Mouse (Mus musculus) olfactory bulb, adult 2 months (tissue): ENCODE data around the gene Itgal. TPM values are rescaled to one million over a fixed set of nuclear protein-coding genes. Genes with fewer than 3 reads are reported as not detected.
"Not testable (repeated sequence)": the region's sequence is repeated elsewhere in the genome, so short reads cannot be mapped to it uniquely, and the experiment has no call there.

Experiments
- H3K27ac ChIP-seq: fragments of 200-500 bp; 2 replicates; pipeline ENCODE4 v1.5.1; 2012; ENCODE audit warnings: low read depth, low read length; ENCODE audit not compliant: insufficient read depth
- H3K4me1 ChIP-seq: fragments of 200-500 bp; 2 replicates; pipeline ENCODE4 v1.6.1; 2012; ENCODE audit warnings: low read length; ENCODE audit not compliant: control insufficient read depth, insufficient read depth
- H3K4me3 ChIP-seq: fragments of 200-500 bp; 2 replicates; pipeline ENCODE4 v1.5.1; 2012; ENCODE audit warnings: mild to moderate bottlenecking, low read depth, low read length, moderate library complexity; ENCODE audit not compliant: insufficient read depth
- CTCF ChIP-seq: fragments of 200-500 bp; IDR thresholded peaks from 2 replicates; pipeline ENCODE4 v1.5.1; 2012; ENCODE audit warnings: low read depth, mild to moderate bottlenecking, low read length, moderate library complexity; ENCODE audit not compliant: insufficient read depth
- POLR2A ChIP-seq: fragments of 200-500 bp; IDR thresholded peaks from 2 replicates; pipeline ENCODE4 v1.6.1; 2012; ENCODE audit warnings: mild to moderate bottlenecking, low read depth, low read length, moderate library complexity; ENCODE audit not compliant: insufficient read depth
- WGBS: fragments of 180-500 bp; shearing (Covaris S2); methylation state at CpG from one replicate; pipeline ENCODE4 v1.1.7; 2018; 5-methylcytosine and 5-hydroxymethylcytosine counted together
- polyA plus RNA-seq: library from polyadenylated mRNA; stranded (reverse); fragments of >200 nt; gene quantifications from 2 replicates; pipeline ENCODE4 v1.2.4, GENCODE M21; 2012; ENCODE audit warnings: low replicate concordance; ENCODE audit not compliant: missing spikeins, insufficient read depth, insufficient read length

Itgal gene
- polyA plus RNA-seq, 1 experiment: not detected

DNA sequence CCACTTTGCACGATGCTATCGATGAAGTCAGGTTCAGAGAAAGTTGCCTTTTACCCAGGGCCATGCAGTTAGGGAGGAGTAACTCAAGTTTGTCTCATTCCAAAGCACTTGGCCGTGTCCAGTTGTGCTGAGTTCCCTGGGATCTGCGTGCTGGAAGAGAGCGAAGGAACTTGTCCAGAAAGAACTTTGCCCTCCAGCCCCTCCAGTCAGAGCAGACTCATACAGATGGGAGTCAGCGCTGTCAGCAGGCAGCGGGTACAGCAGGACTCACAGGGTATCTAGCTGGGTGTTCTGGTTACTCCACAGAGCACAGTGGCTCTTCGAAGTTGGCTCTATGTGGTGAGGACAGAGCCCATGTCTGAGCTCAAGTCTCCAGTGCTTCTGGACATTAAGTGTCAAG, 29.5 kb downstream of the Itgal start:
- 87% methylated on average over 8 of the region's 8 CpGs for WGBS

DNA sequence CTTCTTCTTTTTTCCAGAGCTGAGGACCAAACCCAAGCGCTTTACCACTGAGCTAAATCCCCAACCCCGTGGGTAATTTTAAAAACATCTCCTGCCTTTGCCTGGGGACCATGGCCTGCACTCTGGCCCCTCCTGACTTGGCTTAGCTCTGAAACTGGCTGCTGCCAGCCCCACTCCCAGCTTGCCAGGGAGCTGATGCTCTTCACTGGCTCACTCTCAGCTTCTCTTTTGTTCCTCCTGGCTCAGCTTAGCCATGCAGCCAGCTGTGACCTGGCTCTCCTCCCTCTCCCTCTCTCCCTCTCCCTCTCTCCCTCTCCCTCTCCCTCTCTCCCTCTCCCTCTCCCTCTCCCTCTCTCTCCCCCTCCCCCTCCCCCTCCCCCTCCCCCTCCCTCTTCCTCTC, 30.6 kb downstream of the Itgal start:
- Histone ChIP-seq H3K4me1 (peaks cover 8% of the 10 kb centered on the region), H3K27ac (no peak overlapping the region), H3K4me3 (no peak overlapping the region)
- no peak for TF ChIP-seq CTCF
- TF ChIP-seq POLR2A: no peak
- 10% methylated on average over 2 of the region's 2 CpGs for WGBS

More for the DNA sequence above, 29.5 kb downstream of the Itgal start:
- Histone ChIP-seq H3K27ac (no peak overlapping the region), H3K4me3 (no peak overlapping the region), H3K4me1 (peaks cover 8% of the 10 kb centered on the region)
- TF ChIP-seq POLR2A (no peak), CTCF (no peak)

DNA sequence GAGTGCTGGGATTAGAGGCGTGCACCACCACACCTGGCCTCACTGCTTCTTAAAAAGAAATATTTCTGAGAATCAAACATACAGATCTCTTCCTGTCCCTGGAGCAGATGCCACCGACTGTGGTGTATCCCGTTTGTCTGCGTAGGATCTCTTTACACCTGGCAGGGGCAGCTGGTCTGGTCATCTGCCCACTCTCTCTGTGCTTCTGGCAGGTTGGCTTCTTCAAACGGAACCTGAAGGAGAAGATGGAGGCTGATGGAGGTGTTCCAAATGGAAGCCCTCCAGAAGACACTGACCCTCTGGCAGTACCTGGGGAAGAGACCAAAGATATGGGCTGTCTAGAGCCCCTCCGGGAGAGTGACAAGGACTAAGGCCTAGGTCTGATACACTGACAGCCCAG, 37.2 kb downstream of the Itgal start:
- H3K27ac ChIP-seq: no peak overlapping the region
- peaks cover 2% of the 10 kb centered on the region; the same call in 1 of the 2 replicates for H3K4me1 ChIP-seq
- TF ChIP-seq CTCF (no peak), POLR2A (no peak)
- no peak overlapping the region for H3K4me3 ChIP-seq
- 90% methylated on average over 6 of the region's 6 CpGs for WGBS

DNA sequence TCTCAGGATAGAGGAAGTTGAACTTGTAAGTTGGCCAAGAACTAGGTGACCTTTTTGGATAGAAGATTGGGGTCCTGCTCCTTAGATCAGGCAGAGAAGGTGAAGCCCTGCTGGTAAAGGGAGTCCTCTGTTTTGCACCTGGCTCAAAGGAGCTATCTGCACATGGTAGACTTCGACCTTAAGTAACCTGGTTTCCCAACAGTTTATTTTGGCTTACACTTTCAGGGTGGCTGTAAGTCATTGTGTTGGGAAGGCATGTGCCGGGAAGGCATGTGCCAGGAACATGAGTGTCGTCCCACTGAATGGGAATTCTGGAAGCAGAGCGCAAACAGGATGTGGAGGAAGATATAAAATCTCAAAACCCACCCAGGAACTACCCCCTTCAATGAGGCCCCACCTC, 39.5 kb downstream of the Itgal start:
- no peak for TF ChIP-seq POLR2A
- TF ChIP-seq CTCF: no peak
- Histone ChIP-seq H3K27ac (no peak overlapping the region), H3K4me3 (no peak overlapping the region), H3K4me1 (peaks cover 2% of the 10 kb centered on the region; the same call in 1 of the 2 replicates)
- WGBS: 85% methylated on average over 4 of the region's 4 CpGs

DNA sequence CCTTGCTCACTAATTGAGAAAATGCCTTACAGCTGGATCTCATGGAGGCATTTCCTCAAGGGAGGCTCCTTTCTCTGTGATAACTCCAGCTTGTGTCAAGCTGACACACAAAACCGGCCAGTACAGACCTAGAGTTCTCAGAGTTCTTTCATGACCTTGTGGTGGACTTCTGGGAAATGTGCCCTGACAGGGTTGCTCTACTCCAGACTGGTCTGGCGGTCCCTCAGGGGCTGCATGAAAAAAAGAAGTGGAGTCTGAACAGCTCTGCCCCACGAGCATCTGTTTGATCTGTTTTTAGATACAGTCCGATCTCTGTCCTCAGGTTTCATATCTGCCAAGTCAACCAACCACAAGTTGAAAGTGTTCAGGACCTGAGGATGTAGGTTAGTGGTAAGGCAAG, 41.6 kb downstream of the Itgal start:
- Histone ChIP-seq H3K4me1 (peaks cover 2% of the 10 kb centered on the region; the same call in 1 of the 2 replicates), H3K27ac (no peak overlapping the region), H3K4me3 (no peak overlapping the region)
- TF ChIP-seq CTCF (no peak), POLR2A (no peak)
- WGBS: 73% methylated on average over 4 of the region's 4 CpGs

DNA sequence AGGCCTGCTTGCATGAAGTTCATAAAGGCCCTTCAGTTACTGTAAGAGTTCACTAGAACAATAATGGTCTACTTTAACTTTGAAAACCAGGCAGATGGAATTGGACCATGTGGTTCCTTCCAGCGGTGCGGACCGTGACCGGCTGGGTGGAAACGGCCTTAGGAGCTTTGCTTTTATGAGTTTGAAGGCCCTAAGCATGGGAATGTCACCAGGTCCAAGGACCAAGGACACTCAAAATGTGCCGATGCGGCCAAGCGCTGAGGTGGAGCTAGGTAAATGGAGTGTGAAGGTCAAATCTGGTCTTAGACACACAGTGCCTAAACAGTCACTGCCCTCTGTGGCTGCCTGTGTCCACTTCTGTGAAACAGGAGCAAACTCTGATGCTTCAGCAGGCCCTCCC, 45.3 kb downstream of the Itgal start:
- Histone ChIP-seq H3K4me3 (no peak overlapping the region), H3K27ac (no peak overlapping the region), H3K4me1 (peaks cover 10% of the 10 kb centered on the region)
- 96% methylated on average over 8 of the region's 8 CpGs for WGBS
- TF ChIP-seq POLR2A: no peak
- TF ChIP-seq CTCF: no peak

DNA sequence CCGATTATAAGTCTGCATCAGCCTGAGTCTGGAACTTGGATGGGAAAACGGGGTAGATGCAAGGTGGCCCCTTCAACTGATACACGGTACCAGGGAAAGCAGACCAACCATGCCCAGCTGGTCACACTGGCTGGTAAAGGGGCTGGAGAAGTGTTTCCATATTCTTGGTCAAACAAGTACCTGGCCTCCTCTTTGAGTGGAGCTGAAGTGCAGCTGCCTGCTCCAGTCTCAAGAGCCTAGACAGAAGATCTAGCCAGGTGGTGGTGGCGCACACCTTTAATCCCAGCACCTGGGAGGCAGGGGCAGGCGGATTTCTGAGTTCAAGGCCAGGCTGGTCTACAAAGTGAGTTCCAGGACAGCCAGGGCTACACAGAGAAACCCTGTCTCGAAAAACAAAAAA, 45.8 kb downstream of the Itgal start:
- 91% methylated on average over 6 of the region's 6 CpGs for WGBS
- H3K27ac ChIP-seq, H3K4me3 ChIP-seq: not testable (repeated sequence)
- peaks cover 12% of the 10 kb centered on the region for H3K4me1 ChIP-seq

DNA sequence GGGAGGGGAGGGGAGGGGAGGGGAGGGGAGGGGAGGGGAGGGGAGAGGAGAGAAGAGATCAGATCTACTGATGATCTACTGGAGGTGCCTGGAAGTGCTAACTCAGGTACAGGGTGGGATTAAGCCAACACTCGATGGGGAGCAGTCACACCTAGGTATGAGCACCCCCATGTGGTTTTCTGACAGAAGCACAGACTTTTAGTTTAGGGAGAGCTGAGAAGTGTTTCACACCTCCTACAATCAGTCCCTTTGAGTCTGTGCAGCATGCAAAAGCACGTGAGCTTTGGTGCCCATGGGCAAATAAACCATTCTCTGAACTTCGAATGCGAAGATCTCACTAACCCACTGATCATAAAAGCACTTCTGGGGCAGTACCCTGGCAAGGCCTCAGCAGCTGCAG, 46.3 kb downstream of the Itgal start:
- WGBS: 44% methylated on average over 4 of the region's 4 CpGs
- no peak overlapping the region for H3K4me3 ChIP-seq
- peaks cover 12% of the 10 kb centered on the region for H3K4me1 ChIP-seq
- TF ChIP-seq POLR2A (no peak), CTCF (no peak)
- H3K27ac ChIP-seq: no peak overlapping the region

DNA sequence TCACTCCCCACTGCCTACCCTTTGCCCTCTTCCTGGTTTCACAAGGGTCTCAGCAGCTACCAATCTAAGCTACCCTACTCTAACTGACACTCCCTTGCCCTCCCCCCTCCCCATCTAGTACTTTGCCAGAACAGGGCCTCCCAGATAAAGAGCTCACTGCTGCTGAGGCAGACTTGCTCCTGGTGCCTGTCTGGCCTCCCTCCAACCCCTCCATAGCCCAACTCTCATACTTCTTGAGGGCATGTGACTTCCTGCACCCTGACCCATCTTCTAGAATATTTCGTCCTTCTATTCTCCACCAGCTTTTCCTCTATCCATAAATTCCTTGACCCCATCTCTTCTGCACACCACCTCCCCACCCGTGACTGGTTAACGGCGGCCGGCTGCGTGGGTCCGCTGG, 46.8 kb downstream of the Itgal start:
- Histone ChIP-seq H3K27ac (no peak overlapping the region), H3K4me3 (no peak overlapping the region), H3K4me1 (peaks cover 12% of the 10 kb centered on the region)
- WGBS: 97% methylated on average over 7 of the region's 7 CpGs
- TF ChIP-seq CTCF: no peak
- TF ChIP-seq POLR2A: no peak

DNA sequence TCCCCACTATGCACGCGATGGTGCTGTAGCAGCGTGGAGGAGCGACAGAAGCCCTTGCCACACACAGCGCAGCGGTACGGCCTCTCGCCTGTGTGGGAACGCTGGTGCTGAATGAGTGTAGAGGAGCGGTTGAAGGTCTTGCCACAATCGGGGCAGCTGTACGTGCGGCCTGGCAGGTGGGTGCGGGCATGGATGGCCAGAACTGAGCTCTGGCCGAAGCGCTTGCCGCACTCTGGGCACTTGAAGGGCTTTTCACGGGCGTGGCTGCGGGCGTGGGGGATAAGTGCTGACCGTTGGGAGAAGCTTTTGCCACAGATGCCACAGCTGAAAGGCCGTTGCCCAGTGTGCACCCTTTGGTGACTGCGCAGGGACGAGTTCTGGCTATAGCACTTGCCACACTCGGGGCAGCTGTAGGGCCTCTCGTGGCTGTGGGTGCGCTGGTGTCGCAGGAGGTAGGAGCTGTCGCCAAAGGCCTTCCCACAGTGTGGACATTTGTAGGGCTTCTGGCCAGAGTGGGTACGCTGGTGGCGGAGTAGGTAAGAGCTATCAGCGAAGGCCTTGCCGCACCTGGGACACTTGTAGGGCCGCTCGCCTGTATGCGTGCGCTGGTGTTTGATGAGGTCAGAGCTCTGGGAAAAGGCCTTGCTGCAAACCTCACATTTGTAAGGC, 47.4 kb downstream of the Itgal start:
- peaks cover 12% of the 10 kb centered on the region for H3K4me1 ChIP-seq
- 95% methylated on average over 38 of the region's 38 CpGs for WGBS
- TF ChIP-seq CTCF (no peak), POLR2A (no peak)
- H3K27ac ChIP-seq: no peak overlapping the region
- H3K4me3 ChIP-seq: no peak overlapping the region

DNA sequence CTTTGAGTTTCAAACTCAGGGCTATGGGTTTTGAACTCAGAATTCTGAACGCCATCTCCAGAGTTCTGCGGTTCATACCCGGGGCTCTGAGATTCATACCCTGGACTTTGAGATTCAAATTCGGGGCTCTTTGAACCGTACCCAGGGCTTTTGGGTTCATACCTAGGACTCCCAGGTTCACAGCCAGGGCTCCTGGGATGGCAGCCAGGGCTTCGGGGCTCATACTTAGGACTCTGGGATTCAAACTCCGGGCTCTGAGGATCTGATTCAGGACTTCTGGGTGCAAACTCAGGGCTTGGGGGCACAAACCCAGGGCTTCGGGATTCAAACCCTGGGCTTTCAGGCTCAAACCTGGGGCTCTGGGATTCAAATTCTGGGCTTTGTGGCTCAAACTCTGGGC, 48.3 kb downstream of the Itgal start:
- TF ChIP-seq POLR2A (no peak), CTCF (no peak)
- no peak overlapping the region for H3K27ac ChIP-seq
- H3K4me1 ChIP-seq: peaks cover 12% of the 10 kb centered on the region
- peak overlapping the region; percentile 97; the same call in 1 of the 2 replicates for H3K4me3 ChIP-seq
- 83% methylated on average over 8 of the region's 8 CpGs for WGBS
